Mouse (Mus musculus) midbrain, postnatal 0 days (tissue): ENCODE measurements at regions not wholly inside any gene's neighbourhood (a gene's known extent, or its start where the extent isn't known, plus 50 kb on each side); places are given as distances from the start of the nearest gene placed in this dataset.

Source experiments
- ATAC-seq: fragments of 200-750 bp; cut with Nextera tagmentation; 2 replicates; pipeline ENCODE4 v1.8.0; 2017; ENCODE audit warnings: moderate number of reproducible peaks, mild to moderate bottlenecking, moderate TSS enrichment, moderate library complexity; ENCODE audit not compliant: low FRiP score
- DNase-seq: peaks from one replicate; pipeline ENCODE4 v3.0.0-alpha.2; 2015; ENCODE audit warnings: low spot score
- H3K27ac ChIP-seq: fragments of 300-500 bp; sonication (generic); 2 replicates; pipeline ENCODE4 v1.5.1; 2014; ENCODE audit warnings: low read depth, mild to moderate bottlenecking, low read length, mixed read lengths
- H3K27me3 ChIP-seq: fragments of 300-500 bp; sonication (generic); 2 replicates; pipeline ENCODE4 v1.6.1; 2014; ENCODE audit warnings: low read length, control low read depth, mixed read lengths; ENCODE audit not compliant: insufficient read depth
- H3K36me3 ChIP-seq: fragments of 300-500 bp; sonication (generic); 2 replicates; pipeline ENCODE4 v1.6.1; 2014; ENCODE audit warnings: low read length, control low read depth, mixed read lengths; ENCODE audit not compliant: insufficient read depth
- H3K4me1 ChIP-seq: fragments of 300-500 bp; sonication (generic); 2 replicates; pipeline ENCODE4 v1.6.1; 2014; ENCODE audit warnings: mild to moderate bottlenecking, control low read depth, antibody characterized with exemption, low read length, mixed read lengths; ENCODE audit not compliant: insufficient read depth
- H3K4me2 ChIP-seq: fragments of 300-500 bp; sonication (generic); 2 replicates; pipeline ENCODE4 v1.6.1; 2014; ENCODE audit warnings: low read depth, mild to moderate bottlenecking, low read length, mixed read lengths; ENCODE audit not compliant: poor library complexity, severe bottlenecking
- H3K4me3 ChIP-seq: fragments of 300-500 bp; sonication (generic); 2 replicates; pipeline ENCODE4 v1.5.1; 2014; ENCODE audit warnings: low read depth, mild to moderate bottlenecking, low read length, moderate library complexity
- H3K9ac ChIP-seq: fragments of 300-500 bp; sonication (generic); replicated peaks from 2 replicates; pipeline ENCODE4 v1.6.1; 2014; ENCODE audit warnings: mild to moderate bottlenecking, low read length, moderate library complexity, mixed read lengths; ENCODE audit not compliant: poor library complexity, severe bottlenecking
- H3K9me3 ChIP-seq: fragments of 300-500 bp; sonication (generic); 2 replicates; pipeline ENCODE4 v1.6.1; 2016; ENCODE audit warnings: low read length, control low read depth
- CTCF ChIP-seq: IDR thresholded peaks from 2 replicates; pipeline ENCODE4 v1.5.1; 2016; ENCODE audit warnings: antibody characterized with exemption, mild to moderate bottlenecking
- WGBS: fragments of 180-500 bp; shearing (Covaris S2); extraction: QIAGEN DNeasy Blood & Tissue Kit; methylation state at CpG from one replicate; pipeline ENCODE4 v1.1.7; 2014; 5-methylcytosine and 5-hydroxymethylcytosine counted together

DNA sequence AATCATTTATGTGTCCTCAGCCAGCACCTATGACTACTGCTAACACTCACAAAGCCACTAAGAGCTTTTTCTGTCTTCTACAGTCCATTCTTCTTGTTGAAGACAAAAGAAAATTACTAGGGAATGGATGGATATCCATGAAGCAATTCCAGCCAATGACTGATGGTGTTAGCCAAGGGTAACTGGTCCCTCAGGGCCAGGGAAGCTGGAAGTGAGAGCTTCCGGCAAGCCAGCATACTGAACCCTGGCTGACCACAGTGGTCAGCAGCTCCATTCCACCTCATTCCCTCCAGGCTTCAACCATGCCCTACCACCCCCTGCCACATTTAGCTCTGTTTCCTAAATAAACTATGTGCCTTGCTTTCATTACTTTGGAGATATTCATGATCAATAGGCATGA lies 64.1 kb upstream of the Hif1a start:
- DNase-seq (no peak), ATAC-seq (no peak)
- no peak overlapping the region for H3K4me3 ChIP-seq
- no peaks in the 10 kb centered on the region for H3K27me3 ChIP-seq
- no peak overlapping the region for H3K27ac ChIP-seq
- WGBS, result 96% methylated on average over 1 of the region's 1 CpGs
- H3K36me3 ChIP-seq, result no peaks in the 10 kb centered on the region
- H3K4me2 ChIP-seq, result no peak overlapping the region
- H3K9ac ChIP-seq, result no peak overlapping the region
- TF ChIP-seq CTCF, result no peak
- no peaks in the 10 kb centered on the region for H3K4me1 ChIP-seq
- no peaks in the 10 kb centered on the region for H3K9me3 ChIP-seq

GRCm38 (mm10) chr12:73837921-73838320 lies 63.3 kb upstream of the Hif1a start:
- TF ChIP-seq CTCF, result no peak
- Histone ChIP-seq H3K4me2 (no peak overlapping the region), H3K9me3 (no peaks in the 10 kb centered on the region), H3K9ac (no peak overlapping the region), H3K4me3 (no peak overlapping the region), H3K27me3 (no peaks in the 10 kb centered on the region), H3K4me1 (no peaks in the 10 kb centered on the region), H3K36me3 (no peaks in the 10 kb centered on the region), H3K27ac (no peak overlapping the region)
- ATAC-seq, result no peak
- WGBS, result 93% methylated on average over 2 of the region's 2 CpGs
- DNase-seq, result no peak

DNA sequence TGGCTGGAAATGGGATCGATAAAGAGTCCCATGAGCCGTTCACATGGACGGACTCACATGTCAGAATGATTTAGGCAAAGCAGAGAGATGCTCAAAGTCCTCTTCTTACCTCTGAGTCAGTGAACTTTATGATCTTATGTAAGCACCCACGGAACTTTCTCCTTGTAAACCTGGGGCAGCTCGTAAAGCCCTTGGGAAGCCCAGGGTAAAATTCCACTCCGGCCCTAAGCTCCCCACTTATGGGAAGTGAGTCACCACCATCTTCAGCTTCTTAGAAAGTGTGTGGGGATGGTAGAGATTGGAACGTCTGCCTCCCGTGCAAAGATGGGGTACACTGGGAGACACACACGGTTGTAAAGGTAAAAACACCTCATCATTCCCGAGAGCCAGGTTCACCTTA lies 62.8 kb upstream of the Hif1a start:
- TF ChIP-seq CTCF, result no peak
- WGBS, result 92% methylated on average over 10 of the region's 10 CpGs
- Histone ChIP-seq H3K9me3 (no peaks in the 10 kb centered on the region), H3K27ac (no peak overlapping the region), H3K9ac (no peak overlapping the region), H3K4me3 (no peak overlapping the region), H3K27me3 (no peaks in the 10 kb centered on the region), H3K4me1 (no peaks in the 10 kb centered on the region), H3K36me3 (no peaks in the 10 kb centered on the region), H3K4me2 (no peak overlapping the region)
- ATAC-seq (no peak), DNase-seq (no peak)

GRCm38 (mm10) chr12:73842000-73842675 lies 59.0 kb upstream of the Hif1a start:
- DNase-seq (no peak), ATAC-seq (no peak)
- no peak overlapping the region for H3K9ac ChIP-seq
- WGBS, result 76% methylated on average over 9 of the region's 9 CpGs
- no peak overlapping the region for H3K4me2 ChIP-seq
- no peaks in the 10 kb centered on the region for H3K9me3 ChIP-seq
- no peak for TF ChIP-seq CTCF
- no peak overlapping the region for H3K27ac ChIP-seq
- no peaks in the 10 kb centered on the region for H3K4me1 ChIP-seq
- no peaks in the 10 kb centered on the region for H3K36me3 ChIP-seq
- H3K4me3 ChIP-seq, result no peak overlapping the region
- H3K27me3 ChIP-seq, result no peaks in the 10 kb centered on the region

DNA sequence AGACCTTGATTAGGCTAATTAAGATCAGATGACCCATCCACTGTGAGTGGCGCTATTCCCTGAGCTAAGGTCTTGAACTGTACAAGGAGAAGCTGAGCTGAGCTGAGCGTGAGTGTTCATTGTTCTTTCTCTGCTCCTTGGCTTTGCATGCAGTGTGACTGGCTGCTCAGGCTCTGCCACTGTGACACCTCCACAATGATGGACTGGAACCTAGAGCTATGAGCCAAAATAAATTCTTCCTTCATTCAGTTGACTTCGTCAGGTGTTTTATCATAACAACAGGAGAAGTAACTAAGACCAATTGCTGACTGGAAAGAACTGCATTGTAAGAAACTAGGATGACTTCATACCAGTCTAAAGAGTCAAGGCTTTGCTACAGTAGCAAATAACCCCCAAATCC lies 56.4 kb upstream of the Hif1a start:
- Histone ChIP-seq H3K4me3 (no peak overlapping the region), H3K36me3 (no peaks in the 10 kb centered on the region), H3K4me2 (no peak overlapping the region), H3K27ac (no peak overlapping the region), H3K27me3 (no peaks in the 10 kb centered on the region), H3K9me3 (no peaks in the 10 kb centered on the region), H3K4me1 (0 out of 2 replicates have a peak, but pooled peaks cover 2% of the 10 kb centered on the region), H3K9ac (no peak overlapping the region)
- 92% methylated on average over 3 of the region's 3 CpGs for WGBS
- ATAC-seq (no peak), DNase-seq (no peak)
- TF ChIP-seq CTCF, result no peak

DNA sequence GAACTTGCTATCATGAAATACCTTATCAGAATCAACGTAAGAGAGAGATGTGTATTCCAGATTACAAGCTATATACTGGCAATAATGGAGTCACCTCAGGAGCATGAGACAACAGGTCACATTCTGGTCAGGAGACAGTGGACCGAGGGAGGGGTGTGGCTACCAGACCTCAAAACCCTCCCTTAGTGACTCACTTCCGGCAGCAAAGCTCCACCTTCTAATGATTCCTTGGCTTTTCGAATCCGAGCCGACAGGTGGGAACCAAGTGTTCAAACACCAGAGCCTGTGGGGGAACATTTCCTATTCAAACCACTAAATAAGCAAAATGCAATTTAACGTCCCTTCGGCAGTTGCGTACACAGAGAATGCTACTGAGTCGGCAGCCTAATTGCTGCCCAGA lies 54.5 kb upstream of the Hif1a start:
- DNase-seq (no peak), ATAC-seq (no peak)
- WGBS, result 70% methylated on average over 10 of the region's 10 CpGs
- no peak overlapping the region for H3K4me3 ChIP-seq
- H3K27ac ChIP-seq, result no peak overlapping the region
- no peak for TF ChIP-seq CTCF
- H3K9me3 ChIP-seq, result no peaks in the 10 kb centered on the region
- H3K9ac ChIP-seq, result no peak overlapping the region
- H3K36me3 ChIP-seq, result no peaks in the 10 kb centered on the region
- no peak overlapping the region for H3K4me2 ChIP-seq
- 0 out of 2 replicates have a peak, but pooled peaks cover 2% of the 10 kb centered on the region for H3K4me1 ChIP-seq
- no peaks in the 10 kb centered on the region for H3K27me3 ChIP-seq
